Mouse (Mus musculus): ENCODE data around the gene Tbrg1. TPM values are rescaled to one million over a fixed set of nuclear protein-coding genes. Genes with fewer than 3 reads are reported as not detected.

Tbrg1 gene
- polyA plus RNA-seq, 1 experiment: 93.3 TPM

GRCm38 (mm10) chr9:37655961-37656360 lies 1.2 kb downstream of the Tbrg1 start:
- Histone ChIP-seq H3K4me2 (ENCODE audit: low read depth) (peak overlapping the region; percentile 97), H3K27me3 (ENCODE audit: control insufficient read depth, insufficient read depth, insufficient read length) (no peaks in the 10 kb centered on the region), H3ac (ENCODE audit: control insufficient read depth, insufficient read length) (no peak overlapping the region), H3K36me3 (ENCODE audit: control insufficient read depth, insufficient read depth) (peaks cover 25% of the 10 kb centered on the region), H3K4me3 (peak overlapping the region; percentile 97), H3K79me2 (ENCODE audit: control insufficient read depth, insufficient read depth) (peaks cover 20% of the 10 kb centered on the region)
- peak; percentile 27 for TF ChIP-seq USF1 (IDR thresholded peaks at IDR 0.05; ENCODE audit: low read depth)
- no peak for TF ChIP-seq TCF3 (IDR thresholded peaks at IDR 0.05; ENCODE audit: insufficient read length, low read depth)

GRCm38 (mm10) chr9:37653836-37654235 lies 3.3 kb downstream of the Tbrg1 start:
- no peaks in the 10 kb centered on the region for H3K27me3 ChIP-seq (ENCODE audit: control insufficient read depth, insufficient read depth, insufficient read length)
- H3ac ChIP-seq (ENCODE audit: control insufficient read depth, insufficient read length): no peak overlapping the region
- peaks cover 38% of the 10 kb centered on the region for H3K36me3 ChIP-seq (ENCODE audit: control insufficient read depth, insufficient read depth)
- no peak overlapping the region for H3K4me2 ChIP-seq (ENCODE audit: low read depth)
- no peak overlapping the region for H3K4me3 ChIP-seq
- TF ChIP-seq REST (IDR thresholded peaks at IDR 0.05; ENCODE audit: insufficient read depth, insufficient read length) (no peak), POLR2AphosphoS2 (IDR thresholded peaks at IDR 0.05; ENCODE audit: insufficient read length, low read depth) (no peak), SRF (IDR thresholded peaks at IDR 0.05; ENCODE audit: control insufficient read depth, insufficient read length, low read depth) (no peak), TCF3 (IDR thresholded peaks at IDR 0.05; ENCODE audit: insufficient read length, low read depth) (no peak), CEBPB (IDR thresholded peaks at IDR 0.05; ENCODE audit: insufficient read depth, poor library complexity, severe bottlenecking) (no peak), MYOG (IDR thresholded peaks at IDR 0.05; ENCODE audit: control insufficient read depth in 1 of 3, insufficient read depth in 1 of 3, insufficient read length in 2 of 3, low read depth in 2 of 3) (no peak), MAX (IDR thresholded peaks at IDR 0.05; ENCODE audit: low read depth) (no peak), E2F4 (IDR thresholded peaks at IDR 0.05; ENCODE audit: insufficient read depth) (no peak), POLR2A (IDR thresholded peaks at IDR 0.05; ENCODE audit: insufficient read length, low read depth) (no peak), MYOD1 (IDR thresholded peaks at IDR 0.05; ENCODE audit: control insufficient read depth in 1 of 3, insufficient read length in 2 of 3, low read depth in 2 of 3) (no peak), TCF12 (IDR thresholded peaks at IDR 0.05; ENCODE audit: insufficient read depth, poor library complexity, severe bottlenecking) (no peak), USF1 (IDR thresholded peaks at IDR 0.05; ENCODE audit: low read depth) (no peak)
- peaks cover 20% of the 10 kb centered on the region for H3K79me2 ChIP-seq (ENCODE audit: control insufficient read depth, insufficient read depth)

DNA sequence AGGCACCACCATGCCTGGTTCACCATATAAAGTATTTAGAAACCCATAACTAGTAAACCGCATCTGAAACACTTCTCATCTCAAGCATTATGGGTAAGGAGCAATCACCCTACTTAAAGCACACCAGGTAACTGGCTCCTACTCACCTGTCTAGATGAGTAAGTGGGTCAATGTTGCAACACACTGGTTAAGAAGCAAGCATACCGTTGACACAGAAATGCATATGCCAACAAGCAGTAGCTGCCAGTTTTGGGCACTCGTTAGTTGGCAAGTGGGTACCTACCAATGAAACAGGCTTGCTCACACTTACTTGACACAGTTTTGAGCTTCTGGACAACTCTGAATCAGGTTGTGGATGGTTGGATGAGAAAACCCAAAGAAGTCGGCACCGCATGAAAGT lies 6.5 kb downstream of the Tbrg1 start:
- peaks cover 7% of the 10 kb centered on the region for H3K79me2 ChIP-seq (ENCODE audit: control insufficient read depth, insufficient read depth)

GRCm38 (mm10) chr9:37646246-37646645 lies 10.9 kb downstream of the Tbrg1 start:
- H3K79me2 ChIP-seq (ENCODE audit: control insufficient read depth, insufficient read depth): no peaks in the 10 kb centered on the region
- peaks cover 24% of the 10 kb centered on the region for H3K36me3 ChIP-seq (ENCODE audit: control insufficient read depth, insufficient read depth)
- no peaks in the 10 kb centered on the region for H3K27me3 ChIP-seq (ENCODE audit: control insufficient read depth, insufficient read depth, insufficient read length)
- H3K4me3 ChIP-seq: no peak overlapping the region
- no peak overlapping the region for H3ac ChIP-seq (ENCODE audit: control insufficient read depth, insufficient read length)
- TF ChIP-seq TCF12 (IDR thresholded peaks at IDR 0.05; ENCODE audit: insufficient read depth, poor library complexity, severe bottlenecking) (no peak), MYOG (IDR thresholded peaks at IDR 0.05; ENCODE audit: control insufficient read depth in 1 of 3, insufficient read depth in 1 of 3, insufficient read length in 2 of 3, low read depth in 2 of 3) (no peak), USF1 (IDR thresholded peaks at IDR 0.05; ENCODE audit: low read depth) (no peak), POLR2AphosphoS2 (IDR thresholded peaks at IDR 0.05; ENCODE audit: insufficient read length, low read depth) (no peak), MYOD1 (IDR thresholded peaks at IDR 0.05; ENCODE audit: control insufficient read depth in 1 of 3, insufficient read length in 2 of 3, low read depth in 2 of 3) (no peak), TCF3 (IDR thresholded peaks at IDR 0.05; ENCODE audit: insufficient read length, low read depth) (no peak), CEBPB (IDR thresholded peaks at IDR 0.05; ENCODE audit: insufficient read depth, poor library complexity, severe bottlenecking) (no peak), REST (IDR thresholded peaks at IDR 0.05; ENCODE audit: insufficient read depth, insufficient read length) (no peak), MAX (IDR thresholded peaks at IDR 0.05; ENCODE audit: low read depth) (no peak), E2F4 (IDR thresholded peaks at IDR 0.05; ENCODE audit: insufficient read depth) (no peak)
- H3K4me2 ChIP-seq (ENCODE audit: low read depth): no peak overlapping the region

More for the DNA sequence above, 6.5 kb downstream of the Tbrg1 start:
- peaks cover 48% of the 10 kb centered on the region for H3K36me3 ChIP-seq (ENCODE audit: control insufficient read depth, insufficient read depth)
- no peak overlapping the region for H3K4me3 ChIP-seq
- H3K4me2 ChIP-seq (ENCODE audit: low read depth): no peak overlapping the region
- H3ac ChIP-seq (ENCODE audit: control insufficient read depth, insufficient read length): no peak overlapping the region
- no peaks in the 10 kb centered on the region for H3K27me3 ChIP-seq (ENCODE audit: control insufficient read depth, insufficient read depth, insufficient read length)
- TF ChIP-seq MAX (IDR thresholded peaks at IDR 0.05; ENCODE audit: low read depth): no peak

DNA sequence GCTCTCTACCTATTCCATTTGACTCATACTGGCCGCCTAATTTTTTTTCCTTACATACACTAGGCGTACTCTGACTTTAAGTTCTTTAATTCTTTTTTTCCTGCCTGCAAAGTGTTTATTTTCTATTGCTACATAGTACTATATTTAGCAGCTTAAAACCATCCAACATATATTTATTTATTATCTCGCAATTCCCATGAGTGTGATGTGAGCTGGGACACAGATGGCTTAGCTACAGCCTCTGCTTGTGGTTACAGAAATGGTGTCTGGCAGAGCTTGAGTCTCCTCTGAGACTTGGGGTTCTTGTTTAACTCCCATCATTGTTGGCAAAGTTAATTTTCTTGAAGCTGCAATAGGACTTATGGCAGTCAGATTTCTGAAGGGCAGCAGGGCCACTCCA lies 18.4 kb downstream of the Tbrg1 start:
- no peaks in the 10 kb centered on the region for H3K27me3 ChIP-seq (ENCODE audit: control insufficient read depth, insufficient read depth, insufficient read length)
- H3K79me2 ChIP-seq (ENCODE audit: control insufficient read depth, insufficient read depth): no peaks in the 10 kb centered on the region
- H3ac ChIP-seq (ENCODE audit: control insufficient read depth, insufficient read length): no peak overlapping the region
- no peaks in the 10 kb centered on the region for H3K36me3 ChIP-seq (ENCODE audit: control insufficient read depth, insufficient read depth)
- H3K4me2 ChIP-seq (ENCODE audit: low read depth): no peak overlapping the region
- H3K4me3 ChIP-seq: no peak overlapping the region
- TF ChIP-seq TCF12 (IDR thresholded peaks at IDR 0.05; ENCODE audit: insufficient read depth, poor library complexity, severe bottlenecking) (no peak), MYOG (IDR thresholded peaks at IDR 0.05; ENCODE audit: control insufficient read depth in 1 of 3, insufficient read depth in 1 of 3, insufficient read length in 2 of 3, low read depth in 2 of 3) (no peak), CEBPB (IDR thresholded peaks at IDR 0.05; ENCODE audit: insufficient read depth, poor library complexity, severe bottlenecking) (no peak), MAX (IDR thresholded peaks at IDR 0.05; ENCODE audit: low read depth) (no peak), MYOD1 (IDR thresholded peaks at IDR 0.05; ENCODE audit: control insufficient read depth in 1 of 3, insufficient read length in 2 of 3, low read depth in 2 of 3) (no peak), TCF3 (IDR thresholded peaks at IDR 0.05; ENCODE audit: insufficient read length, low read depth) (no peak), REST (IDR thresholded peaks at IDR 0.05; ENCODE audit: insufficient read depth, insufficient read length) (no peak), USF1 (IDR thresholded peaks at IDR 0.05; ENCODE audit: low read depth) (no peak), POLR2AphosphoS2 (IDR thresholded peaks at IDR 0.05; ENCODE audit: insufficient read length, low read depth) (no peak), SRF (IDR thresholded peaks at IDR 0.05; ENCODE audit: control insufficient read depth, insufficient read length, low read depth) (no peak), POLR2A (IDR thresholded peaks at IDR 0.05; ENCODE audit: insufficient read length, low read depth) (no peak), E2F4 (IDR thresholded peaks at IDR 0.05; ENCODE audit: insufficient read depth) (no peak)

Data from myocyte (in vitro differentiated cells).